Mouse (Mus musculus) heart, postnatal 0 days (tissue): ENCODE measurements around the gene Abcb9. TPM values are rescaled to one million over a fixed set of nuclear protein-coding genes. Genes with fewer than 3 reads are reported as not detected.

Source experiments
- ATAC-seq: fragments of 200-750 bp; cut with Nextera tagmentation; 2 replicates; pipeline ENCODE4 v1.8.0; 2017; ENCODE audit warnings: low read depth, moderate number of reproducible peaks, moderate library complexity; ENCODE audit not compliant: insufficient read depth
- DNase-seq: peaks from one replicate; pipeline ENCODE4 v3.0.0-alpha.2; 2016; ENCODE audit warnings: low spot score
- H3K27ac ChIP-seq: fragments of 300-500 bp; sonication (generic); 2 replicates; pipeline ENCODE4 v1.5.1; 2014; ENCODE audit warnings: low read depth, mild to moderate bottlenecking
- H3K27me3 ChIP-seq: fragments of 300-500 bp; sonication (generic); 2 replicates; pipeline ENCODE4 v1.6.1; 2014; ENCODE audit warnings: low read length, mixed read lengths; ENCODE audit not compliant: control insufficient read depth, insufficient read depth
- H3K36me3 ChIP-seq: fragments of 300-500 bp; sonication (generic); replicated peaks from 2 replicates; pipeline ENCODE4 v1.6.1; 2014; ENCODE audit warnings: low read length, mixed read lengths; ENCODE audit not compliant: control insufficient read depth, insufficient read depth
- H3K4me1 ChIP-seq: fragments of 300-500 bp; sonication (generic); 2 replicates; pipeline ENCODE4 v1.6.1; 2014; ENCODE audit warnings: antibody characterized with exemption; ENCODE audit not compliant: control insufficient read depth, insufficient read depth
- H3K4me2 ChIP-seq: fragments of 300-500 bp; sonication (generic); 2 replicates; pipeline ENCODE4 v1.6.1; 2014; ENCODE audit warnings: low read depth, mild to moderate bottlenecking, low read length, moderate library complexity
- H3K4me3 ChIP-seq: fragments of 300-500 bp; sonication (generic); 2 replicates; pipeline ENCODE4 v1.5.1; 2014; ENCODE audit warnings: low read depth, low read length
- H3K9ac ChIP-seq: fragments of 300-500 bp; sonication (generic); replicated peaks from 2 replicates; pipeline ENCODE4 v1.6.1; 2014; ENCODE audit warnings: low read depth, low read length, mixed read lengths
- H3K9me3 ChIP-seq: fragments of 300-500 bp; sonication (generic); replicated peaks from 2 replicates; pipeline ENCODE4 v1.6.1; 2016; ENCODE audit warnings: low read length; ENCODE audit not compliant: control insufficient read depth
- CTCF ChIP-seq: IDR thresholded peaks from 2 replicates; pipeline ENCODE4 v1.5.1; 2016; ENCODE audit warnings: antibody characterized with exemption, control low read depth, low read depth
- EP300 ChIP-seq: IDR thresholded peaks from 2 replicates; pipeline ENCODE4 v1.6.1; 2016; ENCODE audit warnings: antibody characterized with exemption, low read depth
- WGBS: fragments of 180-500 bp; shearing (Covaris S2); extraction: QIAGEN DNeasy Blood & Tissue Kit; methylation state at CpG from one replicate; pipeline ENCODE4 v1.1.7; 2014; 5-methylcytosine and 5-hydroxymethylcytosine counted together
- polyA plus RNA-seq: library from polyadenylated mRNA; unstranded; fragments of >200 nt; fragmentation: Nextera tagmentation; extraction: Ambion mirVana; gene quantifications from 2 replicates; pipeline ENCODE4 v1.2.1, GENCODE M21; 2015
- total RNA-seq: library from RNA; depleted of rRNA; stranded (reverse); fragments of >200 nt; gene quantifications from 2 replicates; pipeline ENCODE4 v1.2.3, GENCODE M21; 2014; ENCODE audit warnings: low replicate concordance

Gene Abcb9
- total and polyA plus RNA-seq, 2 experiments from 2014 or later = 1.8 to 3.0 TPM

DNA sequence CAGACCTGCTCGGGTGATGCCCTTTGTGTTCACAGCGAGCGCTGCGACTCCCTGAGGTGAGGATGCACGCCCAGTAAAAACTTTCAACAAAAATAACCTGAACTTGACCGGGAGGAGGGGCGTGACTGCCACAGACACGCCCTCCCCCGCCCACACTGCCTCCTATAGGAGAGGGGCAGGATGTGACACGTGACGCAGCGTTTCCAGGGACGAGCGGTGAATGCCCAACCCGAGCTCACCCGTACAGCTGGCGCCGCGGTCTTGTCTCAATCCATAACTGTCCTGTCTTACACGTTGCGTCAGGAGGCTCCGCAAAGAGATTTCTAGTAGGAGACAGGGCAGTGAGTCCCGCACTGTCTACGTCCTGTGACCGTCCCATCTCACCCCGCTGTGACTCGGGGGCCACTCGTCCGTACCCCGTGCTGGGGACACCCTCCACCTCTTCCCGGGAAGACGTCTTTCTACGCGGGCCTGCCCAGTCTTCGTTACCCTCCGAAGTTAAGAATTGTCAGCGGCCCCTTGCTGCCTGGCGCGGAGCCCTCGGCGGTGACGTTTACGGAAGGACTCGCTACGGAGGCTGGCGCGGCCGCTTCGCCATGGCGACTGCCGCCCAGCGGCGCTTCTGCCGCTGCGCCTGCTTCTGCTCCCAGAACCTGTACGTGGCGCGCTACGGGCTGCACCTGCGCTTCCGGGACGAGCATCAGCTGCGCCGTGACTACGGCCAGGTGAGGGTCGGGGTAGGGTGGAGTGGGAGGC is 16.3 kb upstream of the Abcb9 start, which contains the start of gene Ogfod2:
TSS of gene Ogfod2 (plus strand) at position 556 of the 756 bp plus-strand sequence.
- no peaks in the 10 kb centered on the region for H3K27me3 ChIP-seq
- H3K4me1 ChIP-seq = peaks cover 20% of the 10 kb centered on the region
- TF ChIP-seq CTCF (peak; percentile 43), EP300 (peak; percentile 61; the same call in 1 of the 2 replicates)
- ATAC-seq (peak; percentile 96), DNase-seq (peak; percentile 99)
- H3K4me3 ChIP-seq = peak within 1 kb of the TSS; percentile 89
- peak within 1 kb of the TSS; percentile 66 for H3K9ac ChIP-seq
- peak within 1 kb of the TSS; percentile 88 for H3K27ac ChIP-seq
- WGBS = 2% methylated on average over 66 of the region's 66 CpGs
- H3K9me3 ChIP-seq = no peaks in the 10 kb centered on the region
- H3K36me3 ChIP-seq = 0 out of 2 replicates have a peak, but pooled peaks cover 9% of the 10 kb centered on the region
- peak within 1 kb of the TSS; percentile 93 for H3K4me2 ChIP-seq

DNA sequence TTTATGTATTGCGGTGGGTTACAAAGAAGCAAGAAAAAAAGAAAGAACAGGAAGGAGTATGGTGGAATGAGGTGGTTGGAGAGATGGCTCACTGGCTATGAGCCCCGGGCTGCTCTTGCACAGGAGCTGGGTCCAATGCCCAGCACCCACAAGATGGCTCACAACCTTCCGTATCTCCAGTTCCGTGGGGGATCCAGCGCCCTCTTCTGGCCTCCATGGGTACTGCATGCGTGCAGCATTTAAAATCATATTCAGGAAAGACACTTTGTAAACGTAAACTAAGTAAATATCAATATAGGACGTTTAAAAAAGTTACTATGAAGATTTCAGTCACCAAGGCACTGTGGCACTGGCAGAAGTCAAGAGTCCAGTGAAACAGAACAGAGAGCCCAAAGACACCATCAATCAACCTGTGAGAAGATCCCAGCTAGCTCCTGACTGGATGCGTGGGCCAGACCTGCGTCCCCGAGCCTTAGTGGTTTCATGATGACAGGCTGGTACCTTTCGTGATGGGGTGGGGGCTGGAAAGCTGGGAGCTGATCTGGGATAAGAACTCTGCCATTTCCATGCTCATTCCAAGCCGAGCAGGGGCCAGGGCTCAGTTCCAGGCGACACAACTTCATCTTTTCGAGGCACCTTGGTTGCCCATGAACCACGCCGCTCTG is 15.6 kb upstream of the Abcb9 start:
- Histone ChIP-seq H3K9me3 (no peaks in the 10 kb centered on the region), H3K4me3 (peak overlapping the region; percentile 89), H3K27me3 (no peaks in the 10 kb centered on the region), H3K4me1 (peaks cover 14% of the 10 kb centered on the region), H3K36me3 (0 out of 2 replicates have a peak, but pooled peaks cover 9% of the 10 kb centered on the region), H3K27ac (peak overlapping the region; percentile 88), H3K9ac (peak overlapping the region; percentile 59), H3K4me2 (peak overlapping the region; percentile 93)
- 25% methylated on average over 17 of the region's 17 CpGs for WGBS
- ATAC-seq (no peak), DNase-seq (no peak)
- TF ChIP-seq CTCF = peak; percentile 74
- TF ChIP-seq EP300 = no peak; the same call in 1 of the 2 replicates

DNA sequence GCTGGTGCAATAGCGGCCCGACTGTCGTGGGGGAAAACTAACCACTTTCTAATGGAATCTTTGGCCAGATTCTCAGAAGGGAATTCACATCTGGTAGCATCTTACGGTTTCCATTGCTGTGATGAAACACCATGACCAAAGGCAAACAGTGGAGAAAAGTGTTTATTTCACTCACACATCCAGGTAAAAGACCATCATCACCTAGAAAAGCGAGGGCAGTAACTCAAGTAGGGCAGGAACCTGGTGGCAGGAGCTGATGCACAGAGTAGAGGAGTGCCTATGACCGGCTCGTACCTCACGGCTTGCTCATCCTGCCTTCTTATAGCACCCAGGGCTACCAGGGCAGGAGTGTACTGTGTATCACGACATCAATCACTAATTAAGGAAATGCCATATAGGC is 8.0 kb upstream of the Abcb9 start:
- H3K4me2 ChIP-seq = no peak overlapping the region
- no peak for ATAC-seq

DNA sequence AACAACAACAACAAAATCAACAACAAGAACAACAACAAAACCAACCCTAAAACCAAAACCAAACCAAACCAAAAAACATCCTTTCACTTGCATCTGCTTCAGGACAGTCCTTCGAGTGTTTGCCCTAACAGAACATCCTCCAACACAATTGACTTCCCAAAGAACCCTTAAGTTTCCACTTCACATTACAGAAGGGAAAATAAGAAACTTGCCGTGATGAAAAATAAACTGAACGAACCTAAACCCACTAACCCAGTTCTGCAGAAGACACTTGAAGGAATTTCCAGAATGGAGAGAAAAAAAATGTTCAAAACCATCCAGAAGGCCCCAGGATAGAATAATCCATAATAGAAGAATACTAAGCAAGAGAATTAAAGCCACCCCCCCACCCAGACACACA is 7.4 kb upstream of the Abcb9 start:
- DNase-seq (no peak), ATAC-seq (no peak)
- Histone ChIP-seq H3K9ac (no peak overlapping the region), H3K4me3 (no peak overlapping the region), H3K4me2 (no peak overlapping the region), H3K9me3 (no peaks in the 10 kb centered on the region), H3K27me3 (no peaks in the 10 kb centered on the region), H3K27ac (no peak overlapping the region), H3K36me3 (no peaks in the 10 kb centered on the region), H3K4me1 (no peaks in the 10 kb centered on the region)
- no peak for TF ChIP-seq EP300
- no peak for TF ChIP-seq CTCF
- 77% methylated on average over 3 of the region's 3 CpGs for WGBS

More for the DNA sequence above, 8.0 kb upstream of the Abcb9 start:
- Histone ChIP-seq H3K4me3 (no peak overlapping the region), H3K36me3 (no peaks in the 10 kb centered on the region), H3K27me3 (no peaks in the 10 kb centered on the region), H3K27ac (no peak overlapping the region), H3K4me1 (no peaks in the 10 kb centered on the region), H3K9ac (no peak overlapping the region), H3K9me3 (no peaks in the 10 kb centered on the region)
- 91% methylated on average over 9 of the region's 9 CpGs for WGBS
- no peak for DNase-seq
- TF ChIP-seq EP300 = no peak
- no peak for TF ChIP-seq CTCF

DNA sequence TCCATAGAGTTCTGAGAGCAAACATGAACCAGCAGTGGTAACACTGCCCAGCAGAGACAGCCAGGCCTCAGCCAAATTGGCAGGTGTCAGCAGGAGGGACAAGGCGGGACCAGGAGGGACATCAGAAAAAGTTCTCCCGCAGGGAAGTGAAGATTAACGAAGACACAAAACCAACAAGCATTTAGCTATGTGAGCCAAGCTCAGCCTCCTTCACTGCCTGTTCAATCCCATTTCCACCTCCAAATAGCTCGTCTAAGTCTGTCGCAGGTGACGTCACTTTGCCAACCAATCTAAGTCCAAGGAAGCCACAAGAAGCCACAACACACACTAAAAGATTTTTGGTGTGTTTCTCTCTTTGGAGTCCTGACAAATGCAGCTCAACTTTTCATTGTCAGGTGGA is 6.7 kb upstream of the Abcb9 start:
- Histone ChIP-seq H3K4me1 (no peaks in the 10 kb centered on the region), H3K4me3 (no peak overlapping the region), H3K27me3 (no peaks in the 10 kb centered on the region), H3K36me3 (no peaks in the 10 kb centered on the region), H3K4me2 (no peak overlapping the region), H3K9me3 (no peaks in the 10 kb centered on the region), H3K9ac (no peak overlapping the region), H3K27ac (no peak overlapping the region)
- ATAC-seq (no peak), DNase-seq (no peak)
- 80% methylated on average over 6 of the region's 6 CpGs for WGBS
- TF ChIP-seq EP300 (no peak), CTCF (no peak)
